Mouse (Mus musculus) heart, embryonic 16.5 days (tissue): ENCODE results near the gene Zdhhc13. TPM values are rescaled to one million over a fixed set of nuclear protein-coding genes. Genes with fewer than 3 reads are reported as not detected.

Experiments
- ATAC-seq: fragments of 200-750 bp; cut with Nextera tagmentation; replicated peaks from 2 replicates; pipeline ENCODE4 v1.8.0; 2017; ENCODE audit warnings: moderate number of reproducible peaks; ENCODE audit not compliant: insufficient read depth, low FRiP score; ENCODE audit errors: extremely low read depth
- H3K27ac ChIP-seq: fragments of 300-500 bp; sonication (generic); 2 replicates; pipeline ENCODE4 v1.5.1; 2014; ENCODE audit warnings: mild to moderate bottlenecking, low read length, control low read depth, moderate library complexity
- H3K27me3 ChIP-seq: fragments of 300-500 bp; sonication (generic); 2 replicates; pipeline ENCODE4 v1.6.1; 2014; ENCODE audit warnings: low read length, mixed read lengths; ENCODE audit not compliant: control insufficient read depth, insufficient read depth
- H3K36me3 ChIP-seq: fragments of 300-500 bp; sonication (generic); 2 replicates; pipeline ENCODE4 v1.6.1; 2014; ENCODE audit not compliant: control insufficient read depth, insufficient read depth
- H3K4me1 ChIP-seq: fragments of 300-500 bp; sonication (generic); 2 replicates; pipeline ENCODE4 v1.6.1; 2014; ENCODE audit warnings: low read length, mixed read lengths; ENCODE audit not compliant: control insufficient read depth, insufficient read depth
- H3K4me2 ChIP-seq: fragments of 300-500 bp; sonication (generic); 2 replicates; pipeline ENCODE4 v1.6.1; 2014; ENCODE audit warnings: low read depth, mild to moderate bottlenecking, control low read depth, low read length
- H3K4me3 ChIP-seq: fragments of 300-500 bp; sonication (generic); 2 replicates; pipeline ENCODE4 v1.5.1; 2014; ENCODE audit warnings: mild to moderate bottlenecking, control low read depth, low read length
- H3K9ac ChIP-seq: fragments of 300-500 bp; sonication (generic); 2 replicates; pipeline ENCODE4 v1.6.1; 2014; ENCODE audit warnings: low read length, control low read depth
- H3K9me3 ChIP-seq: fragments of 300-500 bp; sonication (generic); replicated peaks from 2 replicates; pipeline ENCODE4 v1.6.1; 2016; ENCODE audit warnings: low read length; ENCODE audit not compliant: control insufficient read depth
- WGBS: fragments of 180-500 bp; shearing (Covaris S2); extraction: QIAGEN DNeasy Blood & Tissue Kit; methylation state at CpG from one replicate; pipeline ENCODE4 v1.1.7; 2014; 5-methylcytosine and 5-hydroxymethylcytosine counted together
- polyA plus RNA-seq: library from polyadenylated mRNA; unstranded; fragments of >200 nt; fragmentation: Nextera tagmentation; extraction: Ambion mirVana; gene quantifications from 2 replicates; pipeline ENCODE4 v1.2.1, GENCODE M21; 2015

The Zdhhc13 gene
- polyA plus RNA-seq, 1 experiment from 2014 or later = 33.6 TPM

- WGBS = 71% methylated on average over 5 of the region's 5 CpGs
- H3K9ac ChIP-seq = peak overlapping the region; percentile 82; the same call in 1 of the 2 replicates
- H3K4me1 ChIP-seq = peaks cover 34% of the 10 kb centered on the region
- no peaks in the 10 kb centered on the region for H3K27me3 ChIP-seq
- peak overlapping the region; percentile 66 for H3K4me2 ChIP-seq
- ATAC-seq = no peak
- peak overlapping the region; percentile 91 for H3K27ac ChIP-seq
- no peaks in the 10 kb centered on the region for H3K9me3 ChIP-seq
- H3K36me3 ChIP-seq = peaks cover 4% of the 10 kb centered on the region; the same call in 1 of the 2 replicates
- peak overlapping the region; percentile 46 for H3K4me3 ChIP-seq
Measured at GRCm38 (mm10) chr7:48843541-48843940, 54.7 kb downstream of the Zdhhc13 start.

GRCm38 (mm10) chr7:48845213-48845973 lies 56.6 kb downstream of the Zdhhc13 start:
- 39% methylated on average over 12 of the region's 12 CpGs for WGBS
- H3K27me3 ChIP-seq = no peaks in the 10 kb centered on the region
- H3K4me1 ChIP-seq = peaks cover 20% of the 10 kb centered on the region
- no peak for ATAC-seq
- H3K4me3 ChIP-seq = peak overlapping the region; percentile 46
- peak overlapping the region; percentile 82 for H3K9ac ChIP-seq
- peak overlapping the region; percentile 66 for H3K4me2 ChIP-seq
- peak overlapping the region; percentile 91 for H3K27ac ChIP-seq
- H3K9me3 ChIP-seq = no peaks in the 10 kb centered on the region
- H3K36me3 ChIP-seq = peaks cover 2% of the 10 kb centered on the region; the same call in 1 of the 2 replicates

- H3K4me3 ChIP-seq = peak overlapping the region; percentile 46
Measured at GRCm38 (mm10) chr7:48846755-48847154, 58.0 kb downstream of the Zdhhc13 start.

GRCm38 (mm10) chr7:48847820-48848650 lies 59.2 kb downstream of the Zdhhc13 start, which contains the start of gene Csrp3:
Csrp3 (minus strand) TSS chr7:48848033.
- H3K9ac ChIP-seq = peak within 1 kb of the TSS; percentile 82
- H3K4me3 ChIP-seq = peak within 1 kb of the TSS; percentile 46
- peak; percentile 87 for ATAC-seq
- H3K4me2 ChIP-seq = peak within 1 kb of the TSS; percentile 66
- H3K4me1 ChIP-seq = peaks cover 11% of the 10 kb centered on the region
- WGBS = 24% methylated on average over 11 of the region's 11 CpGs
- H3K27ac ChIP-seq = peak within 1 kb of the TSS; percentile 91
- H3K36me3 ChIP-seq = peaks cover 2% of the 10 kb centered on the region; the same call in 1 of the 2 replicates
- H3K27me3 ChIP-seq = no peaks in the 10 kb centered on the region
- H3K9me3 ChIP-seq = no peaks in the 10 kb centered on the region

More at GRCm38 (mm10) chr7:48846755-48847154, 58.0 kb downstream of the Zdhhc13 start:
- Histone ChIP-seq H3K27ac (peak overlapping the region; percentile 91), H3K4me2 (peak overlapping the region; percentile 66), H3K9me3 (no peaks in the 10 kb centered on the region), H3K9ac (peak overlapping the region; percentile 82), H3K4me1 (peaks cover 16% of the 10 kb centered on the region), H3K27me3 (no peaks in the 10 kb centered on the region), H3K36me3 (peaks cover 2% of the 10 kb centered on the region; the same call in 1 of the 2 replicates)
- 40% methylated on average over 6 of the region's 6 CpGs for WGBS
- ATAC-seq = peak; percentile 53

GRCm38 (mm10) chr7:48851529-48852104 lies 62.8 kb downstream of the Zdhhc13 start:
- Histone ChIP-seq H3K36me3 (no peaks in the 10 kb centered on the region), H3K4me3 (no peak overlapping the region), H3K4me1 (peaks cover 17% of the 10 kb centered on the region), H3K9me3 (no peaks in the 10 kb centered on the region), H3K27me3 (no peaks in the 10 kb centered on the region), H3K9ac (no peak overlapping the region), H3K4me2 (no peak overlapping the region), H3K27ac (peak overlapping the region; percentile 40; the same call in 1 of the 2 replicates)
- ATAC-seq = no peak
- WGBS = 81% methylated on average over 6 of the region's 6 CpGs

- no peak overlapping the region for H3K9ac ChIP-seq
- no peak overlapping the region for H3K4me3 ChIP-seq
- no peaks in the 10 kb centered on the region for H3K36me3 ChIP-seq
- H3K4me1 ChIP-seq = peaks cover 20% of the 10 kb centered on the region
- H3K27ac ChIP-seq = peak overlapping the region; percentile 96
- peak overlapping the region; percentile 41; the same call in 1 of the 2 replicates for H3K4me2 ChIP-seq
- peak; percentile 83 for ATAC-seq
- H3K9me3 ChIP-seq = no peaks in the 10 kb centered on the region
- 40% methylated on average over 13 of the region's 13 CpGs for WGBS
- H3K27me3 ChIP-seq = no peaks in the 10 kb centered on the region
Measured at GRCm38 (mm10) chr7:48853496-48853895, 64.7 kb downstream of the Zdhhc13 start.

- Histone ChIP-seq H3K27ac (peak overlapping the region; percentile 66; the same call in 1 of the 2 replicates), H3K9me3 (no peaks in the 10 kb centered on the region), H3K36me3 (no peaks in the 10 kb centered on the region), H3K4me2 (no peak overlapping the region), H3K4me3 (no peak overlapping the region), H3K9ac (no peak overlapping the region), H3K4me1 (peaks cover 19% of the 10 kb centered on the region), H3K27me3 (no peaks in the 10 kb centered on the region)
- ATAC-seq = no peak
- 96% methylated on average over 3 of the region's 3 CpGs for WGBS
Measured at GRCm38 (mm10) chr7:48855461-48855860, 66.7 kb downstream of the Zdhhc13 start.

- Histone ChIP-seq H3K9me3 (no peaks in the 10 kb centered on the region), H3K4me2 (no peak overlapping the region), H3K27ac (no peak overlapping the region), H3K27me3 (no peaks in the 10 kb centered on the region), H3K4me3 (no peak overlapping the region), H3K4me1 (peaks cover 20% of the 10 kb centered on the region), H3K9ac (no peak overlapping the region), H3K36me3 (no peaks in the 10 kb centered on the region)
- 65% methylated on average over 1 of the region's 1 CpGs for WGBS
- ATAC-seq = no peak
Measured at GRCm38 (mm10) chr7:48858257-48858656, 69.5 kb downstream of the Zdhhc13 start.
